Mouse (Mus musculus) G1E-ER4 (cell line): Measurements from ENCODE around the gene H2-M10.6. TPM values are rescaled to one million over a fixed set of nuclear protein-coding genes. Genes with fewer than 3 reads are reported as not detected.

Source experiments
- GATA1 ChIP-seq: IDR thresholded peaks from one replicate; pipeline ENCODE4 v1.8.0; 2012; ENCODE audit warnings: low read length, inconsistent platforms
- polyA plus RNA-seq: library from polyadenylated mRNA; stranded (reverse); fragments of >175 nt; gene quantifications from 2 replicates; pipeline ENCODE4 v1.2.3, GENCODE M21; 2012

Gene H2-M10.6
- polyA plus RNA-seq, 1 experiment: not detected

DNA sequence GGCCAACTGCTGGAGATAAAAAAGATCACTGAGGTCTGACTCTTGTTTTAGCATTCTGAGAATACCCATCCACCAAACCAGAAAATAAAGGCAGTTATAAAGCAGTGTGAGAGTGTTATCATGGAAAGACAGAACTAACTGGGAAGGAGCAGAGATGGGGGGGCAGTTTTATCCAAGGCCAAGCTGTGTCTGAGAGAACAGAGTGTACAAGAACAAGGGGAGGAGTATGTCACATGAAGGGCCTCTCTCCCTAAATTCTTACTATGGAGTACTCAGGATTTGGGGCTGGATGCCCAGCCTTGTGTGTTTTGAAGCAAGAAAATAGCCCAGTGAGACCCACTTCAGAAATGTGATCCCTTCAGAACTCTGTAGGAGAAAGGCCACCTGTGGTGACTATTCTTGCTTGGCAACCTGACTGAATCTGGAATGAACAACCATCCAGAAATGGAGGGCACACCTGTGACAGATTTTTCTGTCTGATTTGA lies 29.0 kb downstream of the H2-M10.6 start:
- no peak for TF ChIP-seq GATA1

DNA sequence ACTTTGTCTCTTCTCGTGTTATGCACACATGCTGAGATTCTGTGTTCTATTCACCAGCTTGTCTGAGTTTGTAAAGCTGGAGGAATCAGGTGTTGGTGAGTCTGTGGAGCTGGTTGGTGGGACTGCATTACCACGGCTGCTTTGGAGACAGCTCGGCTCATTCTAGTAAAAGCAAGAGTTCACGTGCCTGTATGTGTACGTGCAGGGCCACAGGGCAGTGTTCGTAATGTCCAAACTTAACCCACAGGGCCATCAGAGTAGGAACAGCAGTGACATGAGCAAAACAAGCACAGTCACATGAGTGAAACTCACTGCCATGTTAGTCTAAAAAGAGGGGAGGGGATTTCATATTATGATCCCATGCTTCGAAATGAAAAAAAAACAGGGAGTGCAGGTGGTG lies 31.7 kb downstream of the H2-M10.6 start:
- TF ChIP-seq GATA1: no peak

DNA sequence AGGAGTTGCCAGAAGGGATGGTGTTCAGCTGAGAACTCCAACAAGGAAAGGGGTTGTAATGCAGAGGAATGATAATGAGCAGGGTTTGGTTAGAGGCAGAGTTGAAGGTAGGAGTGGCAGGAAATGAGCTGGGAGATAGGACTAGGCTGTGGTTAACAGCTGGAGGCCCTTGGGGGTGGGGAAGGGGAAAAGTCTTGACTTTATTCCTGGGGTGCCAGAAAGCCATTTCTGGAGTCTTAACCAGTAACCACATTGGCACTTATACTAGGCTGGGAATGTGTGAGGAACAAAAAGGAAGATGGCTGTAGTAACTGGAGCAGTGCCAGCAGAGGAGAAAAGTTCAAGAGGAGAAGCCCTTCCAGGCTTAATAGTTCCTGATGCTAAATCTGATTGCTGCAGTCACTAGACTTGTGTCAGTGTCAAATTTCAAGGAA lies 32.3 kb downstream of the H2-M10.6 start:
- no peak for TF ChIP-seq GATA1

DNA sequence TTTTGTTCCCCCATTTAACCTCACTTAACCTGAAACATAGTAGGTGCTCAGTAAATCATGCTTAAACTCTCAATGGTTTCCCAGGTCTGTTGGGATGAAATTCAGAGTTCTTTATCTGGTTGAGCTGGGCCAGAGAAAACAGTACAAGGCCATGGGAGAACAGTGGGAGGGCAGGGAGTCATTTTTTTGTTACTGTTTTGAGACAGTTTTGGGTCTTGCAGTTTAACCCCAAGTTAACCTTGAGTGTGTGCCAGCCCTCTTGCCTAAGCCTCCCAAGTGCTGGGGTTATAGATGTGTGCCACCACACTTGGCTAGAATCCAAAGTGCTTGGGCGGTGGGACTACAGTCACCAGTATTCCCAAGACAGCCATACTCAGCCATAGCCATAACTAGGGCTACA lies 32.8 kb downstream of the H2-M10.6 start:
- TF ChIP-seq GATA1: no peak

DNA sequence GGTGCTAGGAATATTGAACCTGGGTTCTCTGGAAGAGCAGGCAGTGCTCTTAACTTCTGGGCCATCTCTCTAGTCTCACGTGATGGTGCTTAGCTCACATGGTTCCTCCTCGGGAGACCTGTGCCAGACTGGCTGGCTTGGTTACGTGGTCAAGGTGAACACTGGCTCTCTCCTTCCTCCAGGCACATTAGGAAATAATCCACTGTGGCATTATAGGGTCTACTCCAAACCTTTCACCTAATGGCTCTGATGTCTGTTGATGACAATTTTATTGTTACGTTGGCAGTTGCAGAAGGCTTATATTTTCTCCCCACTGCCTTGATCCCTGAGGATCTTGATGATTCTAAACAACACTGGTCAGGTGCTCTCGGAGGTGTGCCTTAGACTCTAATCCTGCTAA lies 36.9 kb downstream of the H2-M10.6 start:
- TF ChIP-seq GATA1: no peak

DNA sequence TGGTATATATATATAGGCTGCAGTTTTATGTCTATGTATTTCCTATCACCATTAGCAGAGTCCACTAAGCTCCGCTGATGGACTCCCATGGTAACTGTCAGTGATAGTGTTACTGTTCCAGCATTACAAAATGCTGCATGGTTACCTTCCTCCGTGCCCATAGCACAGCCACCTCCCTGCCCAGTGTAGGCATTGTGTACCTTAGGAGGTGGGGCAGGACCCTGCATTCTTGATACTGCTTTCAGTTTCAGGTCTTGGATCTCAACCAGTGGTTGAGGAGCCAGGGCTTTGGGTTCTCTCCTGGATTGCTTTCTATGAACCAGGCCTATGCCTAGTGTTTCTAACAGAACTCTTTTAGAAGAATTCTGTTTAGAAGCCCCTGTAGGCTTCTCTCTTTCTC lies 38.0 kb downstream of the H2-M10.6 start:
- TF ChIP-seq GATA1: no peak

DNA sequence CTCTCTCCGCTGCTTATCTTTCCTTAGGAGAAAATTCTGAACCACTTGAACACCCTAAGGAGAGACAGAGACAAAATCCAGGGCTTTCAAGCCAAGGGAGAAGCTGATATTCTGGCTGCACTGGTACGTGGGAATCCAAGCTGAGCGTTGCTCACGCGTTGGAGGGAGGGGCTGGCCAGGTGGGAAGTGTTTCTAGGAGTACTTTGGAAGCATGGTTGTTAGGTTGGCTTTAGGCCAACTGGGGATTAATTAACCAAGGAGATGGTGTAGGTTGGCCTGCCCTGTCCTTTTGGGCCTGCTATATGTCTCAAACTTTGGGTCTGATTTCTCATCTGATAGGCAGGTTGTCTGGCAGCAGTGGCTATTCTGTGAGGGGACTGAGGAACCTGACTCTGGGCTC lies 39.2 kb downstream of the H2-M10.6 start:
- TF ChIP-seq GATA1: no peak

DNA sequence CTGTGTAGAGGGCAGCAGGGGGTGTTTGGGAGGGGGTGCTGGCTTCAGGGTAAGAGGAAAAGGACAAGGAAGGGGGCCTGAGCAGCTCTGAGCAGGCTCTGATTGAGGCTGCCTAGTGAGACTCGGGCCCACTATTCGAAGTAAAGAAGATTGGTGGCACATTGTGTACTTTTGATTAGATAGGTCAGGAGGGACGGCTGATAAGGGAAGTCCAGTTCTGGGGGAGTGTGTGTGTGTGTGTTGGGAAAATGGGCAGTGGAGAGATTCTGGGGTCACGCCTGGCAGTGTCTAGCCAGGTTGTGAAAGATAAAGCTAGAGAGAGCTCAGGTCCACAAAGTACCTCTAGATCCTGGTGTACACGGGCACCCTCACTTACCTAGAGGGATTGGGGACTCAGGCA lies 39.7 kb downstream of the H2-M10.6 start:
- no peak for TF ChIP-seq GATA1

DNA sequence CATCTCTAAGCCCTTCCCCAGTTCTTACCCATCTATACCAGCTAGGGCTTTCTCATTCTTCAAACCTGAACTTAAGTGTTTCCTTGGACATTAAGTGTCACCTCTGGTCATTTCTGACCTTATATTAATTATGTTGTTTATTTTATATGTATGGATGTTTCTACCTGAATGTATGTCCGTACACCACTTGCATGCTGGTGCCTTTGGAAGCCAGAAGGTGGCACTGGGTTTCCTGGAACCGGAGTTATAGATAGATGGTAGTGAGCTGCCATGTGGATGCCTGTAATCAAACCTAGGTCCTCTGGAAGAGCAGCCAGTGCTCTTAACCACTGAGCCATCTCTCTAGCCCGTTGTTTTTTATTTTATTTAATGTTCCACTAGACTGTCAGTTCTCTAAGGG lies 43.5 kb downstream of the H2-M10.6 start:
- TF ChIP-seq GATA1: no peak

DNA sequence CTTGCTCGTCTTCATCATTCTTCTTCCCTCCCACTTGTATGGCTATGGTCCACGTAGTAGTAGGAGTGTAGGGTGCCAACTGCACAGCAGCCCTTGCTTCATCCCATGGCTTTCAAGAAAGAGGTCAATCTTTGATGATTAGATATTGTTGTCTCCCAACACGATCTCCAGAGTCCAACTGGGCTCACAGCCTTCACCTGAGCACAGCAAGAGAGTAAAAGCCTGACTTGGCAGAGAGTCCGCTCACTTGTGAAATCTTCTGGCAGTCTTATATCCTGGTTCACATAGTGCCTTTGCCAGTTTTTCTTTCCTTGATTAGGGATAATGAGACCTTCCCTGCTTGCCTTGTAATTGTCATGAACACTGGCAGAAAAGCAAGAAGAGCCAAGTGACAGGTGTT lies 44.3 kb downstream of the H2-M10.6 start:
- TF ChIP-seq GATA1: no peak

DNA sequence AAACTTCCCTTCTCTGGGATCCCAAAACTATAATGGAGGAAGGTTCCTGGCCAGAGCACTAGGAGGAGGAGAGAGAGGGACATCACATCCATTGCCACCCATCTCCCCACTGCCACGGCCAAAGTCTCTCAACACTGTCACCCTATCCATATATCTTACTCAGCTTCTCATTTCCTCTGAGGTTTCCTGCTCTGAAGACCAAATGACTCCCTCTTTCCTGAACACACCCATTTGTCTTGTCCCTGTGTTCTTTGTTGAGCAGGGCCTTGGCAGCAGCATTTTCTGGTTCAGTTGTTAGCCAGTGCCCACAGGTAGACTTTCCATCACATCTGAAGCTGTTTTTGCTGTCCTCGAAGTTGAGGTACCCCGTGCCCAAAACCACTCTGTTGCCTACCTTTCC lies 46.2 kb downstream of the H2-M10.6 start:
- no peak for TF ChIP-seq GATA1

DNA sequence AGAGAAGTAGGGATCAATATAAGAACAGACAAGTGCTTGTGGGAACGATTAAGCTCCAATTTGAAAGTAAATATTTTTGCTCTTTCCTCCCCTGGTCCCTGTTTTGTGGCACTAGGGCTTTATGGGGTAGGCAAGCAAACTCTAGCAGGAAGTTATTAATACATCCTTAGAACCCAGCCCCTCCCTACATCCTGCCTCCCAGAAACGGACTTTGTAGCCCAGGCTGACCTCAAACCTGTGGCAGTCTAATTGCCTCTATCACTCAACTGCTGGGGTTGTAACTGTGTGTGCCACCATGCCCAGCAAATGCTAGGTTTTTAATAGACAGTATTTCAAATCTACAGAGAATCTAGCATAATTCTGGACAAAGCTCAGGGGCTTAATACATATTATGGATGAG lies 49.7 kb downstream of the H2-M10.6 start:
- TF ChIP-seq GATA1: no peak

Other genes with a start within 250 kb of the H2-M10.6 start
- gene H2-M9, start 169.5 kb upstream of the H2-M10.6 start, polyA plus RNA-seq: not detected in 2 replicates
- not detected in 2 replicates for gene H2-M1, start 140.0 kb upstream of the H2-M10.6 start, polyA plus RNA-seq
- not detected in 2 replicates for gene H2-M10.5, start 39.3 kb upstream of the H2-M10.6 start, polyA plus RNA-seq
- 7.1 and 7.9 TPM in 2 replicates for gene Trim26, start 25.0 kb downstream of the H2-M10.6 start, polyA plus RNA-seq
- gene Trim15, start 55.0 kb downstream of the H2-M10.6 start, polyA plus RNA-seq: not detected in 2 replicates
- gene Trim10, start 57.4 kb downstream of the H2-M10.6 start, polyA plus RNA-seq: 4.3 and 11.7 TPM in 2 replicates
- gene Trim40, start 78.0 kb downstream of the H2-M10.6 start, polyA plus RNA-seq: not detected in 2 replicates
- not detected in 2 replicates for gene Trim31, start 85.9 kb downstream of the H2-M10.6 start, polyA plus RNA-seq
- gene Rnf39, start 130.7 kb downstream of the H2-M10.6 start, polyA plus RNA-seq: not detected in 2 replicates
- gene Ppp1r11, start 139.6 kb downstream of the H2-M10.6 start, polyA plus RNA-seq: 252 and 445 TPM in 2 replicates
- 3.8 and 5.8 TPM in 2 replicates for gene Znrd1, start 146.4 kb downstream of the H2-M10.6 start, polyA plus RNA-seq
- gene Znrd1as, start 146.4 kb downstream of the H2-M10.6 start, polyA plus RNA-seq: 0.26 and 0.56 TPM in 2 replicates
- gene 2410137M14Rik, start 169.1 kb downstream of the H2-M10.6 start, polyA plus RNA-seq: not detected in 2 replicates
- not detected in 2 replicates for gene H2-M5, start 177.4 kb downstream of the H2-M10.6 start, polyA plus RNA-seq
- not detected in 2 replicates for gene Zfp57, start 189.0 kb downstream of the H2-M10.6 start, polyA plus RNA-seq
- not detected in 2 replicates for gene Mog, start 211.2 kb downstream of the H2-M10.6 start, polyA plus RNA-seq
- 20.1 and 23.9 TPM in 2 replicates for gene Gabbr1, start 233.8 kb downstream of the H2-M10.6 start, polyA plus RNA-seq